Mouse (Mus musculus): Measurements from ENCODE around the gene Lrrc8d.
A peak's percentile ranks its signal among the peaks of the same experiment; 100 is the strongest.
"Not testable (repeated sequence)": the region's sequence is repeated elsewhere in the genome, so short reads cannot be mapped to it uniquely, and the experiment has no call there.

Gene Lrrc8d

DNA sequence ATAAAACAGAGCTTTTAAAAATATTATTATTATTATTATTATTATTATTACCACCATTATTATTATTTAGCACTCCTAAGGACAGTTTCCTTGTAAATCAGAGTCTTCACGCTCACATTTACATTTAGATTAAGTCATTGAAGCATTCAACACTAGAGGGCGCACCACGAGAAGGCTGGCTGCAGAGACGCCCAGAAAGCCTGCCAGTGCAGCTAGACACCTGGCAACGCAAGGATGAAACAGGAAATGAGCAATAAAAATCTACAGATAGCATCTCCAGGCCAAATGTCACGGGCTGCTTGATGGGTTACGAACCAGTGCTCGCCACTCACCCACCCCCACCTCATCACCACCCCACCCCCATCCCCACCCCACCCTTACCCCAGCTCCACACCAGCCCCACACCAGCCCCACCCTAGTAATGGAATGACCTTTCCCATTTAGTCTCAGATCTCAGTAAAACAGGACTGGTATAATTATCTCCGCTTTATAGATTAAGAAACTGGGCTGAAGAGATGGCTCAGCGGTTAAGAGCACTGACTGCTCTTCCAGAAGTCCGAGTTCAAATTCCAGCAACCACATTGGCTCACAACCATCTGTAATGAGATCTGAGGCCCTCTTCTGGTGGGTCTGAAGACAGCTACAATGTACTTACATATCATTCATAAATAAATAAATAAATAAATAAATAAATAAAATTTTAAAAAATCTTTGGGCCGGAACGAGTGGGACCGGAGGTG is 14.7 kb upstream of the Lrrc8d start:
- ATAC-seq (ENCODE audit: insufficient number of reproducible peaks, low FRiP score, low TSS enrichment) = peak; percentile 76; the same call in 1 of the 2 replicates

DNA sequence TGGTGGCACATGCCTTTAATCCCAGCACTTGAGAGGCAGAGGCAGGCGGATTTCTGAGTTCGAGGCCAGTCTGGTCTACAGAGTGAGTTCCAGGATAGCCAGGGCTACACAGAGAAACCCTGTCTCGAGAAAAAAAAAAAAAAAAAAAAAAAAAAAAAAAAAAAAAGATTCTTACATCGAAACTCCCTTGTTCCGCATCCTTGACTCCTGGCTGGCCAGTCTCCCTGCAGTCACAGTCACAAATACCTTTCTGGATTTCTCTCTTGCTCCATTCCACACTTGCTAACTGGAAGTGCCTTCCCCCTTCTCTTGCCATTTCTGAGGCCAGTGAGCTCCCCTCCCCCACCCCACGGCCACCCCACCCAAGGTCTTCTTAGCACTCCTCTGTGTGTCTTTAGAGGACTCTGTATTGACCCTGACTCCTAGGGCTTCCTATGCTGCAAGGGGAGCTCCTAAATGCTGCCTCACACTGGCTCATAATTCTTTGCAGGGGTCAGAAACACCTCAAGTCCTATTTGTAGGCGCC is 13.9 kb upstream of the Lrrc8d start:
- not testable (repeated sequence) for ATAC-seq (ENCODE audit: insufficient number of reproducible peaks, low FRiP score, low TSS enrichment)

GRCm38 (mm10) chr5:105686331-105686995 is 13.3 kb upstream of the Lrrc8d start:
- no peak for ATAC-seq (ENCODE audit: insufficient number of reproducible peaks, low FRiP score, low TSS enrichment)

GRCm38 (mm10) chr5:105690502-105691454 is 9.0 kb upstream of the Lrrc8d start:
- ATAC-seq (ENCODE audit: insufficient number of reproducible peaks, low FRiP score, low TSS enrichment) = no peak

DNA sequence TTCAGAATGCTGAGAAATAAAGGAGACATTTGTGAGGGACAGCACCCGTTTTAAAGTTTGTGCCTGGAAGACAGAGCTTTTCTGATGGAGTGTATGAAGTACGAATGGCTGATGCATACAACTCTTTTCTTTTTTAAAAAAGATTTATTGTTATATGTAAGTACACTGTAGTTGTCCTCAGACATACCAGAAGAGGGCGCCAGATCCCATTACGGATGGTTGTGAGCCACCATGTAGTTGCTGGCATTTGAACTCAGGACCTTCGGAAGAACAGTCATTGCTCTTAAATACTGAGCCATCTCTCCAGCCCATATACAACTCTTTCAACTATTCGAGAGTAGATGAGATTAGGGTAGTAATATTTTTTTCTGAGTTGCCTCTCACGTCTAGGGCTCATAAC is 8.1 kb upstream of the Lrrc8d start:
- no peak for ATAC-seq (ENCODE audit: insufficient number of reproducible peaks, low FRiP score, low TSS enrichment)

- no peak for ATAC-seq (ENCODE audit: insufficient number of reproducible peaks, low FRiP score, low TSS enrichment)
Observed at GRCm38 (mm10) chr5:105694339-105694930, 5.3 kb upstream of the Lrrc8d start.

- ATAC-seq (ENCODE audit: insufficient number of reproducible peaks, low FRiP score, low TSS enrichment) = no peak
Observed at GRCm38 (mm10) chr5:105696049-105696448, 3.7 kb upstream of the Lrrc8d start.

- ATAC-seq (ENCODE audit: insufficient number of reproducible peaks, low FRiP score, low TSS enrichment) = no peak
Observed at GRCm38 (mm10) chr5:105697886-105698285, 1.9 kb upstream of the Lrrc8d start.

DNA sequence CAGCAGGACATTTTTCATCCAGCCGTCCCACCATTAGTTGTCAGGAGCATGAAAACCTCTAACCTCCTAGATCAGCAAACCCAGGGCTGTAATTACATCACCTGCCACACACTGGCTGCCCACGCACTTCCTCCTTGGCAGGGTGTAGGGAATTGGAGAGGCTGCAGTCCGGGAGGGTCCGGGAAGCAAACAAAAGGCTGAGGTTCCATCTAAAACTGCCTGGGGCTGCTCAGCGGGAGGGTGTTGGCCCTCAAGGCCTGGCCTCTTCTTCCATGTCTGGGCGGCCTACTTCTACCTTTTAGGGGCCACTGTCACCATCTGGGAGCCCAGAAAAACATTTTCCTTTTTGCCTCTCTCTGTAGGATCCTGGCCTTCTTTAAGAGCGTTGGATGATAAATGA is 1.1 kb upstream of the Lrrc8d start:
- no peak for ATAC-seq (ENCODE audit: insufficient number of reproducible peaks, low FRiP score, low TSS enrichment)

DNA sequence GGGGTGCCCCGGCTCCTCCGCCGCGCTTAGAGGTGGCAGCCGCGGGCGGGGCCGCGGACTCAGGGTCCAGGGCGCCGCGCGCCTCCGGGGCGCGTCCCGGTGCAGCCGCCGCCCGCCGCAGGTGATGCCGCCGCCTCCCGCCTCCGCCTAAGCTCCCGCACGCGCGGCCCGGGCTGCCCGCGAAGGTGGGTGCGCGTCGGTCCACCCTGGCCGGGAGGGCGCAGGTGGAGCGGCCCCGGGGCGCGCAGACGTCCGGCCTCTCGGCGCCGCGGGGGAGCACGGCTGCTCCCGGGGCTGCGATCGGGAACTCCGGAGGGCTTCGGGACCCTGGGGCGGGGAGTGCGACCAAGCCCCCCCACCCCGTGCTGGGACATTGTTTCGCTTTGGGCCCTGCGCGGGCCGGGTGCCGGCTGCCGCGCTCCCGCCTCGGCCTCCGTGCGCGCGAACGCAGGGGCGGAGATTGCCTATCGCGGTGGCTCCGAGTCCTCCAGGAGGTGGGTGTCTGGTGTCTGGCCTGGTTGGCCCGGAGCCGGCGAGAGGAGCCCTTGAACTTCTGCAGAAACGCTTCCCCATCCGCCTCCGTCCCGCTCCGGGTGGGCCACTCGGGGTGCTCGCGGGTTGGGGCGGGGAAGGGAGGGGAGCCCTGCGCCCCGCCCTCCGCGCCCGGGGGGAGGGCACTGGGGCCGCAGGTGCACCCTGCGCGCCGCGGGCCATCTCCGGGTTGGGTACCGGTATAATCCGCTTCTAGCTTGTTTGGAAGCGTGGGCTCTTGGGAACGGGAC is 492 bp downstream of the Lrrc8d start:
- peak; percentile 56 for ATAC-seq (ENCODE audit: insufficient number of reproducible peaks, low FRiP score, low TSS enrichment)

GRCm38 (mm10) chr5:105701326-105701725 is 1.6 kb downstream of the Lrrc8d start:
- no peak for ATAC-seq (ENCODE audit: insufficient number of reproducible peaks, low FRiP score, low TSS enrichment)

DNA sequence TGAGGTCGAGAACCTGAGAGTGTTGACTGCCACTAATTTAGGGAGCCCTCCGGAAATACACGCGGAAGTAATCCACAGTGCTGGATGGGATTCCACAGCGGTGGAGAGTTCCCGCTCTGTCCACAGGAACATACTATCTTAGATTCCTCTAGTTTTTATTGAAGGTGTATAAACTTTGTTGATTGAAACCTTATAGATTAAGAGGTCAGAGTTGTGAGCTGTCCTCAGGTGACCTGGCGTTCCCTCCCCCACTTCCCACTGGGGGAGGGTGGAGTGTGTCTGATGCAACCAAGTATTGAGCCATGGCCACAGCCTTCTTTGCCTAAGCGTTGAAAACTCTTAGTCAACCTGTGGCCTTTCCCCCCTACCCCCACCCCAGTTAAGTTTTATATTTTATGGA is 2.1 kb downstream of the Lrrc8d start:
- ATAC-seq (ENCODE audit: insufficient number of reproducible peaks, low FRiP score, low TSS enrichment) = no peak

GRCm38 (mm10) chr5:105702580-105703285 is 3.0 kb downstream of the Lrrc8d start:
- no peak for ATAC-seq (ENCODE audit: insufficient number of reproducible peaks, low FRiP score, low TSS enrichment)

DNA sequence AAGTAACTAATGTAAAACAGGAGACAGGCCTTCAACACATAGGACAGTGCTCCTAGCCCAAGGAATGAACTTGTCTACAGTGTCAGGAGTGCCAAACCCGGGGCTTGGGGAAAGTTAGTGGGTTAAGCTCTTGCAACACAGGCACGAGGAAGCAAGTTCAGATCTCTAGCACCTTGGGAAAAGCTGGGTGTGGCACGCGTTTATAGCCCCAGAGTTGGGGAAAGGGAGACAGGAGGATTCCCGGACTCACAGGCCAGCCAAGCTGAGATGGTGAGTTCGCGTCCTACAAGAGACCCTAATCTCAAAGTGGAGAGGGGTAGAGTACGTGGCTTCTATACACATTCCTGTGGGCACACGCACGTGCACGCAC is 3.5 kb downstream of the Lrrc8d start:
- no peak for ATAC-seq (ENCODE audit: insufficient number of reproducible peaks, low FRiP score, low TSS enrichment)

DNA sequence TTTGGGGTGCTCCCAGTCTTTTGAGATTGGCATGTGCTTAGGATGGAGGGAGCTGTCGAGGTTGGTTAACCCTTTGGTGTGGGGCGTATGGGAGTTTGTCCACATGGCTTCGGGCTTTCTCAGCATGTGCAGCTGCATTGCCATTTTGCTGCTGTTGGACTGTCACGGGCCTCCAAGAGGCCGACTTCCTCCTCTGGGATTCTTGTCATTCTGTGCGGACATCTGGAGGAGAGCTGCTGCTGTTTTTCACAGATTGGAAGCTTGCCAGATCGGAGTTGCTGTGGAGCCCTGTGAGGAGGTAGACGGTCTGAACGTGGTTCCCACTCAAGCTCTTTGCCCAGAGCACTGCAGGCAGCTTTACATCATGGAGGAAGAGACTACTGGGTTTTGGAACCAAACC is 4.8 kb downstream of the Lrrc8d start:
- no peak for ATAC-seq (ENCODE audit: insufficient number of reproducible peaks, low FRiP score, low TSS enrichment)

- ATAC-seq (ENCODE audit: insufficient number of reproducible peaks, low FRiP score, low TSS enrichment) = no peak
Observed at GRCm38 (mm10) chr5:105706635-105707034, 6.9 kb downstream of the Lrrc8d start.

- no peak for ATAC-seq (ENCODE audit: insufficient number of reproducible peaks, low FRiP score, low TSS enrichment)
Observed at GRCm38 (mm10) chr5:105708276-105708675, 8.5 kb downstream of the Lrrc8d start.

- ATAC-seq (ENCODE audit: insufficient number of reproducible peaks, low FRiP score, low TSS enrichment) = no peak
Observed at GRCm38 (mm10) chr5:105710473-105710872, 10.7 kb downstream of the Lrrc8d start.

DNA sequence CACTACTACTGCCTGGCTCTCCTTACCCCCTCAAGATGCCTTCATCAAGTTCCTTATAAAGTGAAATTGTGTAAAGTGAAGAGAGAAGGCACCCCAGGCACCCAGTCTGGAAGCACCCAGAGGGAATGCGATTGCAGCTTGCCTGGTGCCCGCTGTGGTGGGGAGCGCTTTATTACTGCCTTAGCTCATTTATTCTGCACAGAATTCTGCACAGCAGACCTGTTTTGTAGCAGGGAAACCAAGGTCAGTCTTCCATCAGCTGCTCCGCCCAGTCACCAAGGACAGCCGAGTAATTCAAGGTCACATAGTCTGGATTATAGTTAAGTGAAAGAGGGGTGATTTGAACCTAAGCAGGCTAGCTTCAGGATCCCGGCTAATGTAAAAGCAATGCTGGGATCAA is 14.7 kb downstream of the Lrrc8d start:
- ATAC-seq (ENCODE audit: insufficient number of reproducible peaks, low FRiP score, low TSS enrichment) = no peak

All from cerebellum, adult (tissue).